In the genomic region with DNA sequence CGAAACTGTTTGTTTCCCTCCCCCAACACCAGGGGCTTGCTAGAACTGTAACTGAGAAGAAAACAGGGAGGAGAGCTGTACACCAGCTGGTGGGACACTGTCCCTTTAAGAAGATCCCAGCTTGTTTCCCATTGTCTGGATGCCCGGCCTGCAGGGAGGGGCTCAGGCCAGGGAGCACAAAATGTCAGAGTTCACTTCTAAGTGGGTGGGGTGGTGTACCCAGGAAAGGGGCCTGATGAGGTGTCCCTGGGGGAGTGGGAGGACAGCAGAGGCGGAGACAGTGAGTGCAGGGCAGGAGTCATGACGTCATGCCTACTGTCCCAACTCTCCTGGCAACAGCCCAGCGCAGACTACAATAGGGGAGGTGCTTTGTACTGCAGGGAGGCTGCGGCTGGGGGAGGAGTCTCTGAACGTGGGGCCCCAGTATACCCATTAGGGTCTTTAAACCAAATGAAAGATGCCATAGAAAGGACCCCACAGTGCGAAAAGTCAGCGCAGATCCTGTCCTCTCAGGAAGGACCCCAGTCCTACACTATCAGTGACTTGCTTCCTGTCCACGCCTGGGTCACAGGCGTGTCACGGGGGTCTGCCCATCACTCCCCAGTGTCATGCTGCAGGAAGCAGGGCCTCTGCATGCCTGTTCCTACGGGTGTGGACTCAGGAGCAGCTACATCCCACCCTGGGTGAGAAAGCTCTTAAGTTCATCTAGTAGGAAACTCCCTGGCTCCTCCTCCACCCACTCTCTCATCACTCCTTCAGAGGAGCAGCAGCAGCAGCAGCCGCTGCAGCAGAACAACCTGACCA, we compare ENCODE assay signal across 8 mouse cellular contexts. TPM values are rescaled to one million over a fixed set of nuclear protein-coding genes. Genes with fewer than 3 reads are reported as not detected.
DNase-seq lines count a peak whose midpoint lies in the region; ATAC-seq and TF ChIP-seq lines count a peak whose summit lies in the region.

No protein-coding gene starts in this region.

- no peaks in the 10 kb centered on the region for H3K27me3 ChIP-seq in erythroblast, embryonic 14.5 days (ENCODE audit: control insufficient read depth)
- peaks cover 10% of the 10 kb centered on the region; the same call in 1 of the 2 replicates for H3K27me3 ChIP-seq in embryonic facial prominence, embryonic 10.5 days (replicated peaks; ENCODE audit: low read depth, poor library complexity, severe bottlenecking)
- H3K27me3 ChIP-seq in kidney, adult 2 months (replicated peaks; ENCODE audit: control insufficient read depth, insufficient read depth, low read length), result no peaks in the 10 kb centered on the region
- no peaks in the 10 kb centered on the region for H3K27me3 ChIP-seq in limb, embryonic 13.5 days
- no peaks in the 10 kb centered on the region for H3K27me3 ChIP-seq in midbrain, embryonic 13.5 days

- TF ChIP-seq CTCF in kidney, adult 2 months (conservative IDR thresholded peaks at IDR 0.05; ENCODE audit: insufficient read depth, insufficient read length, low read depth, low read length), result no peak

- H3K36me3 ChIP-seq in erythroblast, embryonic 14.5 days (ENCODE audit: control insufficient read depth), result no peaks in the 10 kb centered on the region
- H3K36me3 ChIP-seq in embryonic facial prominence, embryonic 10.5 days (replicated peaks), result peaks cover 38% of the 10 kb centered on the region
- no peaks in the 10 kb centered on the region for H3K36me3 ChIP-seq in kidney, adult 2 months (ENCODE audit: control insufficient read depth, insufficient read depth, low read length)
- peaks cover 26% of the 10 kb centered on the region for H3K36me3 ChIP-seq in limb, embryonic 13.5 days
- peaks cover 26% of the 10 kb centered on the region for H3K36me3 ChIP-seq in midbrain, embryonic 13.5 days

- TF ChIP-seq POLR2A in kidney, adult 2 months (IDR thresholded peaks at IDR 0.05; ENCODE audit: low read depth, low read length), result no peak

- peak overlapping the region; percentile 90 for H3K27ac ChIP-seq in embryonic facial prominence, embryonic 10.5 days (replicated peaks)
- peak overlapping the region; percentile 41 for H3K27ac ChIP-seq in kidney, adult 2 months (ENCODE audit: insufficient read depth, low read depth, low read length)
- H3K27ac ChIP-seq in limb, embryonic 13.5 days, result peak overlapping the region; percentile 80
- H3K27ac ChIP-seq in midbrain, embryonic 13.5 days, result peak overlapping the region; percentile 91

- peak overlapping the region; percentile 6 for H3K4me3 ChIP-seq in erythroblast, embryonic 14.5 days (replicated peaks)
- peak overlapping the region; percentile 53 for H3K4me3 ChIP-seq in embryonic facial prominence, embryonic 10.5 days
- peak overlapping the region; percentile 32 for H3K4me3 ChIP-seq in kidney, adult 2 months (ENCODE audit: insufficient read depth, low read depth, low read length)
- H3K4me3 ChIP-seq in limb, embryonic 13.5 days, result peak overlapping the region; percentile 37
- peak overlapping the region; percentile 34 for H3K4me3 ChIP-seq in midbrain, embryonic 13.5 days (replicated peaks)

- peak overlapping the region; percentile 68 for H3K4me2 ChIP-seq in limb, embryonic 13.5 days (replicated peaks)
- peak overlapping the region; percentile 61 for H3K4me2 ChIP-seq in midbrain, embryonic 13.5 days (replicated peaks)

- WGBS in embryonic facial prominence, embryonic 10.5 days, result 2% methylated on average over 14 of the region's 14 CpGs
- WGBS in kidney, adult 2 months, result 17% methylated on average over 14 of the region's 14 CpGs
- 6% methylated on average over 14 of the region's 14 CpGs for WGBS in limb, embryonic 13.5 days
- 1% methylated on average over 14 of the region's 14 CpGs for WGBS in midbrain, embryonic 13.5 days

- H3K9me3 ChIP-seq in erythroblast, embryonic 14.5 days (ENCODE audit: control insufficient read depth, low read length), result no peaks in the 10 kb centered on the region
- H3K9me3 ChIP-seq in embryonic facial prominence, embryonic 10.5 days, result no peaks in the 10 kb centered on the region
- H3K9me3 ChIP-seq in limb, embryonic 13.5 days, result no peaks in the 10 kb centered on the region
- H3K9me3 ChIP-seq in midbrain, embryonic 13.5 days, result no peaks in the 10 kb centered on the region

- peak overlapping the region; percentile 66 for H3K9ac ChIP-seq in limb, embryonic 13.5 days
- peak overlapping the region; percentile 63 for H3K9ac ChIP-seq in midbrain, embryonic 13.5 days (replicated peaks)

- no peak for ATAC-seq in erythroblast, adult 5-6 weeks (replicated peaks; ENCODE audit: low FRiP score, poor library complexity, severe bottlenecking)
- ATAC-seq in limb, embryonic 13.5 days (ENCODE audit: low FRiP score, low read depth), result peak; percentile 87
- peak; percentile 86 for ATAC-seq in midbrain, embryonic 13.5 days

- peak; percentile 79 for DNase-seq in embryonic facial prominence, embryonic 10.5 days (ENCODE audit: low spot score)
- peak; percentile 89 for DNase-seq in heart, adult 9 months (ENCODE audit: low spot score in 2 of 2)
- DNase-seq in kidney, adult 2 months, result peak; percentile 89
- peak; percentile 86 for DNase-seq in skeletal muscle tissue, adult 2 months (ENCODE audit: low read depth, low spot score)

- H3K4me1 ChIP-seq in erythroblast, embryonic 14.5 days (ENCODE audit: control insufficient read depth), result peaks cover 39% of the 10 kb centered on the region
- H3K4me1 ChIP-seq in embryonic facial prominence, embryonic 10.5 days, result peaks cover 52% of the 10 kb centered on the region
- no peaks in the 10 kb centered on the region for H3K4me1 ChIP-seq in kidney, adult 2 months (ENCODE audit: control insufficient read depth, insufficient read depth, low read length)
- H3K4me1 ChIP-seq in limb, embryonic 13.5 days, result peaks cover 20% of the 10 kb centered on the region
- peaks cover 63% of the 10 kb centered on the region for H3K4me1 ChIP-seq in midbrain, embryonic 13.5 days (replicated peaks)

RNA-seq across cellular contexts. Expression of a gene that starts 12.2 kb away (rescaled TPM):
- 0.30 and 0.39 TPM in 2 replicates for polyA plus RNA-seq in erythroblast, embryonic 14.5 days (2012)
- 0.19 and 2.1 TPM in 2 replicates for total RNA-seq in erythroblast, adult 5-6 weeks (2015; ENCODE audit: low replicate concordance)
- total RNA-seq in erythroblast, adult 5-6 weeks (2017; ENCODE audit: low replicate concordance), result 2.1 and 3.6 TPM in 2 replicates
- 5.7 and 5.9 TPM in 2 replicates for polyA plus RNA-seq in embryonic facial prominence, embryonic 10.5 days (2016; fragmentation: Nextera tagmentation; extraction: Ambion mirVana)
- 7.3 and 7.9 TPM in 2 replicates for polyA plus RNA-seq in kidney, adult 2 months (2012; rRNA removed)
- 8.4 and 9.0 TPM in 2 replicates for polyA plus RNA-seq in limb, embryonic 13.5 days (2015; fragmentation: Nextera tagmentation; extraction: Ambion mirVana)
- polyA plus RNA-seq in midbrain, embryonic 13.5 days (2015; fragmentation: Nextera tagmentation; extraction: Ambion mirVana), result 17.5 and 20.8 TPM in 2 replicates

RNA-seq across cellular contexts. Expression of a gene that starts 36.9 kb away (rescaled TPM):
- polyA plus RNA-seq in erythroblast, embryonic 14.5 days (2012), result 18.5 and 18.7 TPM in 2 replicates
- 63.7 and 79.4 TPM in 2 replicates for total RNA-seq in erythroblast, adult 5-6 weeks (2015; ENCODE audit: low replicate concordance)
- total RNA-seq in erythroblast, adult 5-6 weeks (2017; ENCODE audit: low replicate concordance), result 93.5 and 98.1 TPM in 2 replicates
- polyA plus RNA-seq in embryonic facial prominence, embryonic 10.5 days (2016; fragmentation: Nextera tagmentation; extraction: Ambion mirVana), result 593 and 603 TPM in 2 replicates
- polyA plus RNA-seq in kidney, adult 2 months (2012; rRNA removed), result 192 and 218 TPM in 2 replicates
- polyA plus RNA-seq in limb, embryonic 13.5 days (2015; fragmentation: Nextera tagmentation; extraction: Ambion mirVana), result 474 and 480 TPM in 2 replicates
- 352 and 382 TPM in 2 replicates for polyA plus RNA-seq in midbrain, embryonic 13.5 days (2015; fragmentation: Nextera tagmentation; extraction: Ambion mirVana)

Comparison
In these comparisons a context has a peak if more than half of its experiments do, and no peak if none do; other contexts are left out.
1. H3K27ac ChIP-seq: peak in every context shown above with its lines; median percentile 91 in midbrain, embryonic 13.5 days; 90 in embryonic facial prominence, embryonic 10.5 days; 80 in limb, embryonic 13.5 days; 41 in kidney, adult 2 months.